Mouse (Mus musculus) urinary bladder, postnatal 4 days (tissue): ENCODE results near the gene Gm14085.
"Not testable (repeated sequence)": the region's sequence is repeated elsewhere in the genome, so short reads cannot be mapped to it uniquely, and the experiment has no call there.

Experiments used
- DNase-seq, 2 experiments: peaks; one replicate each; pipeline ENCODE4 v3.0.0; 2021 to 2022; ENCODE audit warnings: low spot score in 2 of 2

Gene Gm14085

GRCm38 (mm10) chr2:122484641-122485040 lies at the start of gene Gm14085:
Gene Gm14085 (plus strand): TSS chr2:122484941.
- no peak for DNase-seq

- DNase-seq, result not testable (repeated sequence)
Measured at GRCm38 (mm10) chr2:122438706-122439482, 45.8 kb upstream of the Gm14085 start.

- DNase-seq, result not testable (repeated sequence)
Measured at GRCm38 (mm10) chr2:122440521-122440920, 44.2 kb upstream of the Gm14085 start.

GRCm38 (mm10) chr2:122441000-122441933 lies 43.5 kb upstream of the Gm14085 start:
- no peak for DNase-seq

- DNase-seq, result no peak
Measured at GRCm38 (mm10) chr2:122450351-122450750, 34.4 kb upstream of the Gm14085 start.

GRCm38 (mm10) chr2:122452426-122452825 lies 32.3 kb upstream of the Gm14085 start:
- no peak for DNase-seq

- no peak for DNase-seq
Measured at GRCm38 (mm10) chr2:122466901-122467300, 17.8 kb upstream of the Gm14085 start.

GRCm38 (mm10) chr2:122467351-122468013 lies 17.3 kb upstream of the Gm14085 start:
- DNase-seq, result peak; percentile 90 to 95

GRCm38 (mm10) chr2:122469221-122469620 lies 15.5 kb upstream of the Gm14085 start:
- no peak for DNase-seq

- DNase-seq, result no peak
Measured at GRCm38 (mm10) chr2:122476585-122476984, 8.2 kb upstream of the Gm14085 start.

- not testable (repeated sequence) for DNase-seq
Measured at GRCm38 (mm10) chr2:122483787-122484186, 954 bp upstream of the Gm14085 start.

GRCm38 (mm10) chr2:122485654-122486053 lies 913 bp downstream of the Gm14085 start:
- DNase-seq, result not testable (repeated sequence)

GRCm38 (mm10) chr2:122486122-122486521 lies 1.4 kb downstream of the Gm14085 start:
- not testable (repeated sequence) for DNase-seq

GRCm38 (mm10) chr2:122486674-122487073 lies 1.9 kb downstream of the Gm14085 start:
- DNase-seq, result no peak

- not testable (repeated sequence) for DNase-seq
Measured at GRCm38 (mm10) chr2:122529696-122530095, 45.0 kb downstream of the Gm14085 start.

- no peak for DNase-seq
Measured at GRCm38 (mm10) chr2:122531290-122531689, 46.5 kb downstream of the Gm14085 start.

- DNase-seq, result no peak
Measured at GRCm38 (mm10) chr2:122531726-122532125, 47.0 kb downstream of the Gm14085 start.

GRCm38 (mm10) chr2:122532136-122532801 lies 47.5 kb downstream of the Gm14085 start:
- DNase-seq, result no peak

- no peak for DNase-seq
Measured at GRCm38 (mm10) chr2:122532802-122533186, 48.1 kb downstream of the Gm14085 start.

GRCm38 (mm10) chr2:122533378-122533777 lies 48.6 kb downstream of the Gm14085 start:
- DNase-seq, result no peak

- DNase-seq, result no peak
Measured at GRCm38 (mm10) chr2:122534671-122535070, 49.9 kb downstream of the Gm14085 start.
